Mouse (Mus musculus): ENCODE results near the gene Mmp7.
A peak's percentile ranks its signal among the peaks of the same experiment; 100 is the strongest.

Mmp7 gene

GRCm38 (mm10) chr9:7691790-7692189 is at the start of gene Mmp7:
Mmp7 (plus strand) TSS chr9:7692090.
- no peak for DNase-seq (ENCODE audit: low spot score)

- no peak for DNase-seq (ENCODE audit: low spot score)
Measured at GRCm38 (mm10) chr9:7647901-7648300, 44.0 kb upstream of the Mmp7 start.

GRCm38 (mm10) chr9:7650397-7651180 is 41.3 kb upstream of the Mmp7 start:
- no peak for DNase-seq (ENCODE audit: low spot score)

- no peak for DNase-seq (ENCODE audit: low spot score)
Measured at GRCm38 (mm10) chr9:7652351-7653085, 39.4 kb upstream of the Mmp7 start.

GRCm38 (mm10) chr9:7657946-7658345 is 33.9 kb upstream of the Mmp7 start:
- DNase-seq (ENCODE audit: low spot score), result no peak

- no peak for DNase-seq (ENCODE audit: low spot score)
Measured at GRCm38 (mm10) chr9:7659469-7660020, 32.3 kb upstream of the Mmp7 start.

- DNase-seq (ENCODE audit: low spot score), result no peak
Measured at GRCm38 (mm10) chr9:7661371-7661770, 30.5 kb upstream of the Mmp7 start.

- no peak for DNase-seq (ENCODE audit: low spot score)
Measured at GRCm38 (mm10) chr9:7669674-7670073, 22.2 kb upstream of the Mmp7 start.

GRCm38 (mm10) chr9:7672985-7673384 is 18.9 kb upstream of the Mmp7 start:
- DNase-seq (ENCODE audit: low spot score), result no peak

GRCm38 (mm10) chr9:7678154-7678837 is 13.6 kb upstream of the Mmp7 start:
- DNase-seq (ENCODE audit: low spot score), result no peak

GRCm38 (mm10) chr9:7682081-7682618 is 9.7 kb upstream of the Mmp7 start:
- no peak for DNase-seq (ENCODE audit: low spot score)

GRCm38 (mm10) chr9:7686024-7686423 is 5.9 kb upstream of the Mmp7 start:
- no peak for DNase-seq (ENCODE audit: low spot score)

GRCm38 (mm10) chr9:7689799-7690198 is 2.1 kb upstream of the Mmp7 start:
- DNase-seq (ENCODE audit: low spot score), result no peak

GRCm38 (mm10) chr9:7693961-7694360 is 2.1 kb downstream of the Mmp7 start:
- DNase-seq (ENCODE audit: low spot score), result no peak

- no peak for DNase-seq (ENCODE audit: low spot score)
Measured at GRCm38 (mm10) chr9:7695646-7696045, 3.8 kb downstream of the Mmp7 start.

- DNase-seq (ENCODE audit: low spot score), result peak; percentile 8
Measured at GRCm38 (mm10) chr9:7708698-7709097, 16.8 kb downstream of the Mmp7 start.

GRCm38 (mm10) chr9:7711196-7711595 is 19.3 kb downstream of the Mmp7 start:
- DNase-seq (ENCODE audit: low spot score), result no peak

- DNase-seq (ENCODE audit: low spot score), result peak; percentile 50
Measured at GRCm38 (mm10) chr9:7714062-7714907, 22.4 kb downstream of the Mmp7 start.

- DNase-seq (ENCODE audit: low spot score), result no peak
Measured at GRCm38 (mm10) chr9:7714908-7715175, 23.0 kb downstream of the Mmp7 start.

- peak; percentile 16 for DNase-seq (ENCODE audit: low spot score)
Measured at GRCm38 (mm10) chr9:7721543-7721942, 29.7 kb downstream of the Mmp7 start.

GRCm38 (mm10) chr9:7728997-7729396 is 37.1 kb downstream of the Mmp7 start:
- no peak for DNase-seq (ENCODE audit: low spot score)

GRCm38 (mm10) chr9:7742696-7743095 is 50.8 kb downstream of the Mmp7 start:
- peak; percentile 26 for DNase-seq (ENCODE audit: low spot score)

Measured in lung, postnatal 25 days (tissue).